Mouse (Mus musculus) heart, embryonic 12.5 days (tissue): Measurements from ENCODE around the gene Thtpa. TPM values are rescaled to one million over a fixed set of nuclear protein-coding genes. Genes with fewer than 3 reads are reported as not detected.

Source experiments
- ATAC-seq: fragments of 200-750 bp; cut with Nextera tagmentation; 2 replicates; pipeline ENCODE4 v1.8.0; 2017; ENCODE audit warnings: moderate TSS enrichment, moderate library complexity; ENCODE audit not compliant: insufficient number of reproducible peaks, low FRiP score
- H3K27ac ChIP-seq: fragments of 300-500 bp; sonication (generic); 2 replicates; pipeline ENCODE4 v1.5.1; 2016; ENCODE audit warnings: mild to moderate bottlenecking, moderate library complexity; ENCODE audit not compliant: poor library complexity, severe bottlenecking
- H3K27me3 ChIP-seq: fragments of 300-500 bp; sonication (generic); replicated peaks from 2 replicates; pipeline ENCODE4 v1.6.1; 2016; ENCODE audit warnings: mild to moderate bottlenecking, moderate library complexity
- H3K36me3 ChIP-seq: fragments of 300-500 bp; sonication (generic); 2 replicates; pipeline ENCODE4 v1.6.1; 2016; ENCODE audit warnings: mild to moderate bottlenecking, moderate library complexity
- H3K4me1 ChIP-seq: fragments of 300-500 bp; sonication (generic); replicated peaks from 2 replicates; pipeline ENCODE4 v1.6.1; 2016; ENCODE audit warnings: mild to moderate bottlenecking
- H3K4me2 ChIP-seq: fragments of 300-500 bp; sonication (generic); 2 replicates; pipeline ENCODE4 v1.6.1; 2016; ENCODE audit warnings: mild to moderate bottlenecking, moderate library complexity
- H3K4me3 ChIP-seq: fragments of 300-500 bp; sonication (generic); 2 replicates; pipeline ENCODE4 v1.5.1; 2016; ENCODE audit warnings: mild to moderate bottlenecking
- H3K9ac ChIP-seq: fragments of 300-500 bp; sonication (generic); 2 replicates; pipeline ENCODE4 v1.6.1; 2016; ENCODE audit warnings: mild to moderate bottlenecking, moderate library complexity
- H3K9me3 ChIP-seq: fragments of 300-500 bp; sonication (generic); replicated peaks from 2 replicates; pipeline ENCODE4 v1.6.1; 2016; ENCODE audit warnings: mild to moderate bottlenecking, moderate library complexity
- WGBS: fragments of 180-500 bp; shearing (Covaris S2); methylation state at CpG from one replicate; pipeline ENCODE4 v1.1.7; 2016; 5-methylcytosine and 5-hydroxymethylcytosine counted together
- polyA plus RNA-seq: library from polyadenylated mRNA; unstranded; fragments of >200 nt; fragmentation: Nextera tagmentation; extraction: Ambion mirVana; gene quantifications from 2 replicates; pipeline ENCODE4 v1.2.1, GENCODE M21; 2016

The Thtpa gene
- polyA plus RNA-seq, 1 experiment from 2014 or later = 14.8 TPM

- Histone ChIP-seq H3K4me3 (peak overlapping the region; percentile 20), H3K36me3 (no peaks in the 10 kb centered on the region), H3K9ac (peak overlapping the region; percentile 13; the same call in 1 of the 2 replicates), H3K27me3 (peaks cover 39% of the 10 kb centered on the region), H3K27ac (no peak overlapping the region), H3K4me1 (peaks cover 29% of the 10 kb centered on the region), H3K4me2 (peak overlapping the region; percentile 62), H3K9me3 (no peaks in the 10 kb centered on the region)
- peak; percentile 10; the same call in 1 of the 2 replicates for ATAC-seq
- 5% methylated on average over 23 of the region's 23 CpGs for WGBS
These were observed 16.1 kb upstream of the Thtpa start for GRCm38 (mm10) chr14:55078366-55078989.

DNA sequence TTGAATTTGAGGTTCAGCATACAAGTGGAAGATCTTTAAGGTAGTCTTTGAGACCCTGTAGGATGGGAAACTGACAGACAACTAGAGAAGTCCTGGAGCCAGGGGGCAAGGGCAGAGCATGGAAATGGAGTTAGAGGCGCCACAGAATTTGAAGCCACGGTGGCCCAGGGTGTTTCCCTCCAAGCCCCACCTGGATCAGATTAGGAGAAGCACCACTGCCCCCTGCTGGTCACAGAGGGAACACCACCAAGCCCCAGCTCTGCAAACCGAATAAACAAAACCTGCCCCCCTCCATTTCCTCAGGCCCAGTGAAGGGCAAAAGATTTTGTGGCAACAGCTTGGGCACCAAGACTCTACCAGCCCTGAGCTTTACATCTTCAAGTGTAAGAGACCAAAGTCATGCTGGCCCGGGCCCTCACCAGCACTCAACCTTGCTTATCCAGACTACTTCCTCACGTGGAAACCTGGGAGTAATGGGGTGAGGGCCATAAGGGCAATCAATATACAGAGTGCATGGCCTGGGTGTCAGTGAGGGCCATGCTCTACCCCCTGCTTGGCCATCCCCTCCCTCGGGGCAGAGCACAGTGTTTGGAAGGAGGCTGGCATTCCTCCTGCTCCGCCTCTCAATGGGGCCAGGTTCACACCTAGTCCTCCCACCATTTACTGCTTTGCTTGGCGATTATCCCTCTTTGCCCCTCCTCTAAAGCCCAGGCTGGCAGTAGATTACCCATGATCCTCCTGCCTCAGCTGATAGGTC, 15.2 kb upstream of the Thtpa start:
- 17% methylated on average over 8 of the region's 8 CpGs for WGBS
- Histone ChIP-seq H3K36me3 (no peaks in the 10 kb centered on the region), H3K9ac (peak overlapping the region; percentile 13; the same call in 1 of the 2 replicates), H3K4me1 (peaks cover 29% of the 10 kb centered on the region), H3K27me3 (peaks cover 30% of the 10 kb centered on the region), H3K9me3 (no peaks in the 10 kb centered on the region), H3K4me2 (peak overlapping the region; percentile 62), H3K4me3 (peak overlapping the region; percentile 20; the same call in 1 of the 2 replicates), H3K27ac (no peak overlapping the region)
- peak; percentile 45; the same call in 1 of the 2 replicates for ATAC-seq

GRCm38 (mm10) chr14:55081105-55081504, 13.5 kb upstream of the Thtpa start:
- Histone ChIP-seq H3K4me2 (no peak overlapping the region), H3K27ac (no peak overlapping the region), H3K27me3 (peaks cover 16% of the 10 kb centered on the region), H3K9ac (no peak overlapping the region), H3K4me1 (peaks cover 40% of the 10 kb centered on the region), H3K9me3 (no peaks in the 10 kb centered on the region), H3K36me3 (no peaks in the 10 kb centered on the region), H3K4me3 (no peak overlapping the region)
- ATAC-seq = no peak
- WGBS = 31% methylated on average over 5 of the region's 5 CpGs

- no peak overlapping the region for H3K9ac ChIP-seq
- ATAC-seq = no peak
- H3K27me3 ChIP-seq = no peaks in the 10 kb centered on the region
- H3K4me3 ChIP-seq = no peak overlapping the region
- 62% methylated on average over 6 of the region's 6 CpGs for WGBS
- no peak overlapping the region for H3K27ac ChIP-seq
- H3K4me2 ChIP-seq = no peak overlapping the region
- no peaks in the 10 kb centered on the region for H3K9me3 ChIP-seq
- H3K36me3 ChIP-seq = no peaks in the 10 kb centered on the region
- H3K4me1 ChIP-seq = peaks cover 37% of the 10 kb centered on the region
These were observed 11.1 kb upstream of the Thtpa start for GRCm38 (mm10) chr14:55083481-55083880.

GRCm38 (mm10) chr14:55085324-55086008, 9.1 kb upstream of the Thtpa start:
- WGBS = 56% methylated on average over 9 of the region's 9 CpGs
- peaks cover 42% of the 10 kb centered on the region for H3K4me1 ChIP-seq
- no peak overlapping the region for H3K4me2 ChIP-seq
- no peak overlapping the region for H3K27ac ChIP-seq
- H3K9me3 ChIP-seq = no peaks in the 10 kb centered on the region
- H3K9ac ChIP-seq = no peak overlapping the region
- H3K36me3 ChIP-seq = no peaks in the 10 kb centered on the region
- H3K27me3 ChIP-seq = no peaks in the 10 kb centered on the region
- no peak for ATAC-seq
- H3K4me3 ChIP-seq = no peak overlapping the region

- no peak for ATAC-seq
- no peak overlapping the region for H3K9ac ChIP-seq
- H3K9me3 ChIP-seq = no peaks in the 10 kb centered on the region
- H3K4me3 ChIP-seq = no peak overlapping the region
- H3K4me1 ChIP-seq = peaks cover 45% of the 10 kb centered on the region
- WGBS = 80% methylated on average over 6 of the region's 6 CpGs
- no peak overlapping the region for H3K27ac ChIP-seq
- H3K27me3 ChIP-seq = no peaks in the 10 kb centered on the region
- no peaks in the 10 kb centered on the region for H3K36me3 ChIP-seq
- no peak overlapping the region for H3K4me2 ChIP-seq
These were observed 8.5 kb upstream of the Thtpa start for GRCm38 (mm10) chr14:55086009-55086514.

DNA sequence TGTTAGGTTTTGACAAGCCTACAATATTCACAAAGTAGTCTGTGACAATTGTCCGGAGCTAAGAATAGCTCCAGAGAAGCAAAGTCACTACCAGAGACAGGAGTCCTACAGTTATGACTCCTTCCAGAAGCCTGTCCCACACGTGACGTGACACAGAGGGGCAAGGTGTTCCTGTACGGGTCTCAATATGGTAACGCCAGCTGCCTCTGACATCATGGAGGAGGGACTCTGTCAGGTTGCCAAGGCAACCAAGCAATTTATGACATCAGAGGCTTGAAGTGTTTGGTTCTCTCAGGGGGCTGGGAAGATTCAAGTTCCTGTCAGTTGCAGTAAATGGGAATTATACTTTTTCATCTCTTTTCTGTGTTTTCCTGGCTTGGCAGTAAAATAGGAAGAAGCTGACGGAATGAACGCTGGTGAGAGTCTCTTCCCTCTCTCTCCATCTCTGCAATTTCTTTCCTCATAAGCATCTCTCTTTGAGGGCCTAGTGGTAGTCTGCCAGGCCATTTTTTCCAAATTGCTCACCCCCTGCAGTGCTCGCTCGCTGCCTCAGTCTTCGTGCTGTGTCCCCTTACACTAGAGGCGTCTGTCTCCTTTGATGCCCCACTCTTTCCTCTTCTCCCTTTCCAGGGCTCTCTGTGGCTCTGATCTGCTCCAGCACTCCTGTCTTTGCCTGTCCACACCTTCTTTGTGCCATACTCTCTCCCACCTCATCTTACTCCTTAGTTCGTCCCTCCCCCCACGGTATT, 5.2 kb upstream of the Thtpa start:
- no peak overlapping the region for H3K9ac ChIP-seq
- 0 out of 2 replicates have a peak overlapping the region, but pooled peaks have one; percentile 2 for H3K4me2 ChIP-seq
- no peak for ATAC-seq

DNA sequence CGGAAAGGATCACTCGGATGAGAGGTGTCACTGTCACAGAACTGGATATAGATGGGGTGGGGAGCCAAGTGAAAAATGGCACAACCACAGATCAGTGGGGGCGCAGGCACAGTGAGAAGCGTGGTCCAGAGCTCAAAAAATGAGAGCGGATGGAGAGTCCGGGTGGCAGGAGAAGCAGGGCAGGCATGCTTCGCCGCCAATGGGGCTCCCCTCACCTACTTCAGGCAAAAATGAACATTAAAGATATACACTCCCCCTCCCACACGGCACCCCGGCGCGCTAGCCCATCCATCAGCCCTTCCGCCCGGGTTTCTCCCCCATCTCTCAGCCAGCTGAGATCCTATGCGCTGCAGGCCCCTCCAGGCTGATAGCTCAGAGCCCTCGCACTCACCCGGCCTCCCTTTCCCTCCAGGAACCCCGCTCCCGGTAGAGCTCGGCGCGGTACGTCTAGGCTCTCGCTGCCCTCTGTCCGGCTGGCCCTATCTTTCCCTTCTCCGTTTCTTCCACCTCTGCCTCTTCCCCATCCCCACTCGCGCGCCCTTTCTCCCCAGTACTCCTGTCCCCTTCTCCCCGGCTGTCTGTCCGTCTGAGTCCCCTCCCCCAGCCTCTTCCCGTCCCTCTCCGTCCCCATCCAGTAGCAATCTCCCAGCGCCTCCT, 3.2 kb upstream of the Thtpa start:
- peaks cover 48% of the 10 kb centered on the region for H3K4me1 ChIP-seq
- H3K9ac ChIP-seq = peak overlapping the region; percentile 82
- peak overlapping the region; percentile 62 for H3K4me3 ChIP-seq
- H3K36me3 ChIP-seq = no peaks in the 10 kb centered on the region
- WGBS = 6% methylated on average over 34 of the region's 34 CpGs
- H3K9me3 ChIP-seq = no peaks in the 10 kb centered on the region
- H3K27ac ChIP-seq = 0 out of 2 replicates have a peak overlapping the region, but pooled peaks have one; percentile 55
- no peak for ATAC-seq
- H3K27me3 ChIP-seq = no peaks in the 10 kb centered on the region
- peak overlapping the region; percentile 93 for H3K4me2 ChIP-seq

More for the DNA sequence above, 5.2 kb upstream of the Thtpa start:
- Histone ChIP-seq H3K27me3 (no peaks in the 10 kb centered on the region), H3K4me1 (peaks cover 50% of the 10 kb centered on the region), H3K27ac (peak overlapping the region; percentile 73), H3K4me3 (no peak overlapping the region), H3K36me3 (no peaks in the 10 kb centered on the region), H3K9me3 (no peaks in the 10 kb centered on the region)
- 41% methylated on average over 13 of the region's 13 CpGs for WGBS

GRCm38 (mm10) chr14:55092011-55092577, 2.5 kb upstream of the Thtpa start, which contains the start of gene Zfhx2:
Gene Zfhx2, minus strand, starts transcription at chr14:55092324.
- Histone ChIP-seq H3K4me1 (peaks cover 55% of the 10 kb centered on the region), H3K9me3 (no peaks in the 10 kb centered on the region), H3K27ac (peak within 1 kb of the TSS; percentile 55), H3K4me2 (peak within 1 kb of the TSS; percentile 93), H3K4me3 (peak within 1 kb of the TSS; percentile 62), H3K27me3 (no peaks in the 10 kb centered on the region), H3K36me3 (no peaks in the 10 kb centered on the region), H3K9ac (peak within 1 kb of the TSS; percentile 82)
- under 1% methylated on average over 34 of the region's 34 CpGs for WGBS
- peak; percentile 91 for ATAC-seq

DNA sequence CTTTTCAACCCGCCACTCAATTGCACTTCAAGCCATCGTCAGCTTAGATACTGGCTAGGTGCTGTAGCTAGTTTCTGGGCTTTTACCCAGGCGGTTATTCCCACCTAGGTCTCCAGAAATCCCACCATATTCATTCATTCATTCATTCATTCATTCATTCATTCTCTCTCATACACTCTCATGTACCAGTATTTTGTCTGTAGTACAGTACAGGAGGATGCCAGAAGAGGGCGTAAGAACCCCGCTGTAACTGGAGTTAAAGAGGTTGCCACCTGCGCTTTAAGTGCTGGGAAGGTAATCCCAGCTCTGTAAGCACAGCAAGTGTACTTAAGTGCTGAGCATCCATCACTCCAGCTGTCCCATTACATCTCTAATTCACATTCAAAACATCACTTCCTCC, 657 bp upstream of the Thtpa start:
- Histone ChIP-seq H3K4me3 (no peak overlapping the region), H3K27ac (no peak overlapping the region), H3K4me1 (peaks cover 41% of the 10 kb centered on the region), H3K9ac (no peak overlapping the region), H3K36me3 (peaks cover 15% of the 10 kb centered on the region), H3K27me3 (no peaks in the 10 kb centered on the region), H3K9me3 (no peaks in the 10 kb centered on the region), H3K4me2 (peak overlapping the region; percentile 73)
- no peak for ATAC-seq
- 34% methylated on average over 6 of the region's 6 CpGs for WGBS
